Mouse (Mus musculus) neutrophil, adult 5-6 weeks (primary cell): ENCODE measurements around the gene Kazn. TPM values are rescaled to one million over a fixed set of nuclear protein-coding genes. Genes with fewer than 3 reads are reported as not detected.

ENCODE experiments used
- ATAC-seq: fragments of 151-379, 151-347 bp; 2 replicates; pipeline ENCODE4 v1.8.0; 2017; ENCODE audit warnings: mild to moderate bottlenecking, moderate TSS enrichment; ENCODE audit not compliant: insufficient number of reproducible peaks, poor library complexity, low FRiP score, severe bottlenecking; ENCODE audit errors: extremely low read depth
- total RNA-seq: library from RNA; stranded (forward); fragments of 200-1000 nt; gene quantifications from 2 replicates; pipeline ENCODE4 v1.2.3, GENCODE M21; 2017

Gene Kazn
- total RNA-seq, 1 experiment from 2014 or later, result not detected

- no peak for ATAC-seq
These were observed 95.9 kb downstream of the Kazn start for GRCm38 (mm10) chr4:142143290-142143689.

GRCm38 (mm10) chr4:142139729-142140128, 99.5 kb downstream of the Kazn start:
- ATAC-seq, result no peak

GRCm38 (mm10) chr4:142138356-142139099, 100.7 kb downstream of the Kazn start:
- ATAC-seq, result no peak

- no peak for ATAC-seq
These were observed 102.3 kb downstream of the Kazn start for GRCm38 (mm10) chr4:142136766-142137503.

- no peak for ATAC-seq
These were observed 103.7 kb downstream of the Kazn start for GRCm38 (mm10) chr4:142135515-142135914.

GRCm38 (mm10) chr4:142130162-142130561, 109.0 kb downstream of the Kazn start:
- no peak for ATAC-seq

GRCm38 (mm10) chr4:142127275-142127788, 111.9 kb downstream of the Kazn start:
- ATAC-seq, result no peak

- ATAC-seq, result no peak
These were observed 112.4 kb downstream of the Kazn start for GRCm38 (mm10) chr4:142126641-142127274.

GRCm38 (mm10) chr4:142121164-142121563, 118.0 kb downstream of the Kazn start:
- no peak for ATAC-seq

GRCm38 (mm10) chr4:142118522-142118921, 120.7 kb downstream of the Kazn start:
- no peak for ATAC-seq

- no peak for ATAC-seq
These were observed 121.2 kb downstream of the Kazn start for GRCm38 (mm10) chr4:142117993-142118392.

- ATAC-seq, result no peak
These were observed 125.9 kb downstream of the Kazn start for GRCm38 (mm10) chr4:142113306-142113705.

GRCm38 (mm10) chr4:142103081-142103671, 136.0 kb downstream of the Kazn start:
- no peak for ATAC-seq

GRCm38 (mm10) chr4:142098303-142098702, 140.9 kb downstream of the Kazn start:
- no peak for ATAC-seq

GRCm38 (mm10) chr4:142097871-142098270, 141.3 kb downstream of the Kazn start:
- no peak for ATAC-seq

- no peak for ATAC-seq
These were observed 143.5 kb downstream of the Kazn start for GRCm38 (mm10) chr4:142095513-142096241.

- ATAC-seq, result no peak
These were observed 144.8 kb downstream of the Kazn start for GRCm38 (mm10) chr4:142094386-142094785.

- ATAC-seq, result no peak
These were observed 148.1 kb downstream of the Kazn start for GRCm38 (mm10) chr4:142091100-142091499.

- no peak for ATAC-seq
These were observed 149.2 kb downstream of the Kazn start for GRCm38 (mm10) chr4:142089966-142090365.
